Mouse (Mus musculus) cortical plate, adult 2 months (tissue): ENCODE data around the gene Rhob.

Experiments
- CTCF ChIP-seq: fragments of 200-500 bp; IDR thresholded peaks from 2 replicates; pipeline ENCODE4 v1.5.1; 2011; ENCODE audit warnings: mild to moderate bottlenecking, control low read depth, low read length; ENCODE audit not compliant: insufficient read depth; ENCODE audit errors: extremely low read depth
- POLR2A ChIP-seq: fragments of 200-500 bp; IDR thresholded peaks from 2 replicates; pipeline ENCODE4 v1.6.1; 2011; ENCODE audit warnings: mild to moderate bottlenecking, low read length, control low read depth; ENCODE audit not compliant: insufficient read depth; ENCODE audit errors: extremely low read depth

- TF ChIP-seq CTCF (no peak), POLR2A (no peak)
Observed at GRCm38 (mm10) chr12:8465680-8466079, 34.1 kb downstream of the Rhob start.
